Mouse (Mus musculus): ENCODE results near the gene Vamp9.

GRCm38 (mm10) chr5:99887133-99887532, 18.9 kb upstream of the Vamp9 start:
- TF ChIP-seq CTCF (IDR thresholded peaks at IDR 0.05; ENCODE audit: control insufficient read depth, insufficient read depth, insufficient read length) (no peak), USF1 (IDR thresholded peaks at IDR 0.05; ENCODE audit: low read depth) (no peak), CEBPB (IDR thresholded peaks at IDR 0.05; ENCODE audit: low read depth) (no peak), MAX (IDR thresholded peaks at IDR 0.05) (no peak), FOSL1 (IDR thresholded peaks at IDR 0.05; ENCODE audit: insufficient read depth, low read length, poor library complexity, severe bottlenecking) (no peak)
